Mouse (Mus musculus) stomach, postnatal 0 days (tissue): ENCODE results near the gene Dido1. TPM values are rescaled to one million over a fixed set of nuclear protein-coding genes. Genes with fewer than 3 reads are reported as not detected.

Experiments used
- ATAC-seq: fragments of 200-750 bp; cut with Nextera tagmentation; 2 replicates; pipeline ENCODE4 v1.8.0; 2017; ENCODE audit not compliant: low FRiP score, low TSS enrichment
- DNase-seq: peaks from one replicate; pipeline ENCODE4 v3.0.0-alpha.2; 2016; ENCODE audit warnings: low spot score
- H3K27ac ChIP-seq: fragments of 300-500 bp; sonication (generic); replicated peaks from 2 replicates; pipeline ENCODE4 v1.5.1; 2014; ENCODE audit warnings: mild to moderate bottlenecking, control low read depth
- H3K27me3 ChIP-seq: fragments of 300-500 bp; sonication (generic); 2 replicates; pipeline ENCODE4 v1.6.1; 2014; ENCODE audit warnings: low read length; ENCODE audit not compliant: control insufficient read depth, insufficient read depth
- H3K36me3 ChIP-seq: fragments of 300-500 bp; sonication (generic); 2 replicates; pipeline ENCODE4 v1.6.1; 2014; ENCODE audit warnings: low read length, mixed read lengths; ENCODE audit not compliant: control insufficient read depth, insufficient read depth
- H3K4me1 ChIP-seq: fragments of 300-500 bp; sonication (generic); replicated peaks from 2 replicates; pipeline ENCODE4 v1.6.1; 2014; ENCODE audit warnings: antibody characterized with exemption; ENCODE audit not compliant: control insufficient read depth, insufficient read depth
- H3K4me2 ChIP-seq: fragments of 300-500 bp; sonication (generic); replicated peaks from 2 replicates; pipeline ENCODE4 v1.6.1; 2014; ENCODE audit warnings: low read depth, mild to moderate bottlenecking, control low read depth, moderate library complexity
- H3K4me3 ChIP-seq: fragments of 300-500 bp; sonication (generic); 2 replicates; pipeline ENCODE4 v1.5.1; 2014; ENCODE audit warnings: low read depth, low read length, control low read depth
- H3K9ac ChIP-seq: fragments of 300-500 bp; sonication (generic); 2 replicates; pipeline ENCODE4 v1.6.1; 2014; ENCODE audit warnings: mild to moderate bottlenecking, low read length, control low read depth, mixed read lengths
- H3K9me3 ChIP-seq: fragments of 300-500 bp; sonication (generic); 2 replicates; pipeline ENCODE4 v1.6.1; 2016; ENCODE audit warnings: low read length; ENCODE audit not compliant: control insufficient read depth
- CTCF ChIP-seq: IDR thresholded peaks from 2 replicates; pipeline ENCODE4 v1.5.1; 2016; ENCODE audit warnings: antibody characterized with exemption, low read depth, mild to moderate bottlenecking, moderate library complexity
- EP300 ChIP-seq: optimal IDR thresholded peaks from 2 replicates; pipeline ENCODE3; 2016; ENCODE audit warnings: antibody characterized with exemption
- WGBS: fragments of 180-500 bp; shearing (Covaris S2); extraction: QIAGEN DNeasy Blood & Tissue Kit; methylation state at CpG from one replicate; pipeline ENCODE4 v1.1.7; 2014; 5-methylcytosine and 5-hydroxymethylcytosine counted together
- polyA plus RNA-seq: library from polyadenylated mRNA; unstranded; fragments of >200 nt; fragmentation: Nextera tagmentation; extraction: Ambion mirVana; gene quantifications from 2 replicates; pipeline ENCODE4 v1.2.1, GENCODE M21; 2015

The Dido1 gene
- polyA plus RNA-seq, 1 experiment from 2014 or later, result 9.7 TPM

- Histone ChIP-seq H3K4me1 (no peaks in the 10 kb centered on the region), H3K27me3 (no peaks in the 10 kb centered on the region), H3K27ac (no peak overlapping the region), H3K9ac (no peak overlapping the region), H3K9me3 (no peaks in the 10 kb centered on the region), H3K36me3 (peaks cover 16% of the 10 kb centered on the region), H3K4me3 (no peak overlapping the region), H3K4me2 (no peak overlapping the region)
- WGBS, result 77% methylated on average over 4 of the region's 4 CpGs
- TF ChIP-seq EP300, result no peak
- no peak for TF ChIP-seq CTCF
- no peak for ATAC-seq
- no peak for DNase-seq
Measured at GRCm38 (mm10) chr2:180662008-180662407, 47.8 kb downstream of the Dido1 start.

GRCm38 (mm10) chr2:180660521-180660920, 49.3 kb downstream of the Dido1 start:
- H3K36me3 ChIP-seq, result peaks cover 15% of the 10 kb centered on the region
- no peak overlapping the region for H3K27ac ChIP-seq
- TF ChIP-seq CTCF, result no peak
- no peak for TF ChIP-seq EP300
- ATAC-seq (no peak), DNase-seq (no peak)
- H3K4me1 ChIP-seq, result no peaks in the 10 kb centered on the region
- H3K4me2 ChIP-seq, result no peak overlapping the region
- no peak overlapping the region for H3K9ac ChIP-seq
- H3K27me3 ChIP-seq, result no peaks in the 10 kb centered on the region
- H3K4me3 ChIP-seq, result no peak overlapping the region
- WGBS, result 85% methylated on average over 5 of the region's 5 CpGs
- no peaks in the 10 kb centered on the region for H3K9me3 ChIP-seq

DNA sequence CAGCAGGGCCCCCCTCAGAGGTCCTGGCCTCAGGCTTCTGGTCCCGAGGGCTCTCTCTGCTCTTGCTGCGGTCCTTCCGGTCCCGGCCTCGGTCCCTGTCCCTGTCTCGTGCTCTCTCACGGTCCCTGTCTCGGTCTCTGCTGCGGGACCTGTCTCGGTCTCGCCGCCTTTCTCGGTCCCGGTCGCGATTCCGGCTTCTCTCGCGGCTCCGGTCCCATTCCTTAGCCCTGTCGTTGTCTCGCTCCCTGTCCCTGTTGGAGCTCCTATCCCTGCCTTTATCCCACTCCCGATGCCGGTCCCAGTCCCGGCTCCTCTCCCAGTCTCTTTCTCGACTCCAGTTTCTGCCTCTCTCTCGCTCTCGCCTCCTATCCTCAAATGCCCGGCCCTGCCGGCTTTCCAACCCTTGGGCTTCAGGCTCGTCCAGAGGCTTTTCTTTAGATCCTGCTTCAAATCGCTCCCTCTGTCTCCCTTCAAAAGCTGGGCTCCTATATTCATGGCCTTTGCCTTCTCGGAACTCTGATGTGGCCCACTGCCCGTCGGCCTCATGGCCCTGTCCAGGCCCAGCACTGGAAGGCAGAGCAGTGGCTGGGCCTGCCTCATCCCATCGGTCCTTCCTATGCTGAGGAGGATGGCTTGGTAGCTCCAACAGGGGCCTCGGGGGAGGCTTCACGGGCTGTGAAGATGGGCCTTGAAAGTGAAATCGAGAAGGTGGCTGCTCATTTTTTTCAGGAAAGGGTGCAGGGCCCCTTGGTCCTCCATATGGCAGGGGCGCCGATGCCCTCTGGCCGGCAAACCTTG, 50.2 kb downstream of the Dido1 start:
- TF ChIP-seq EP300 (no peak), CTCF (no peak)
- DNase-seq (no peak), ATAC-seq (no peak)
- Histone ChIP-seq H3K4me3 (no peak overlapping the region), H3K9ac (peak overlapping the region; percentile 35), H3K36me3 (peaks cover 13% of the 10 kb centered on the region), H3K4me1 (no peaks in the 10 kb centered on the region), H3K9me3 (no peaks in the 10 kb centered on the region), H3K4me2 (no peak overlapping the region; the same call in 1 of the 2 replicates), H3K27me3 (no peaks in the 10 kb centered on the region), H3K27ac (no peak overlapping the region)
- 42% methylated on average over 42 of the region's 42 CpGs for WGBS

- H3K4me1 ChIP-seq, result no peaks in the 10 kb centered on the region
- H3K27ac ChIP-seq, result no peak overlapping the region
Measured at GRCm38 (mm10) chr2:180658381-180658780, 51.4 kb downstream of the Dido1 start.

GRCm38 (mm10) chr2:180657394-180658013, 52.3 kb downstream of the Dido1 start:
- Histone ChIP-seq H3K27ac (no peak overlapping the region), H3K4me1 (no peaks in the 10 kb centered on the region), H3K4me2 (no peak overlapping the region), H3K27me3 (no peaks in the 10 kb centered on the region), H3K9ac (no peak overlapping the region), H3K4me3 (no peak overlapping the region), H3K36me3 (peaks cover 13% of the 10 kb centered on the region), H3K9me3 (no peaks in the 10 kb centered on the region)
- TF ChIP-seq CTCF, result peak; percentile 89
- no peak for TF ChIP-seq EP300
- peak; percentile 76 for ATAC-seq
- peak; percentile 74 for DNase-seq
- WGBS, result 75% methylated on average over 4 of the region's 4 CpGs

More at GRCm38 (mm10) chr2:180658381-180658780, 51.4 kb downstream of the Dido1 start:
- Histone ChIP-seq H3K4me2 (no peak overlapping the region), H3K9ac (no peak overlapping the region), H3K4me3 (no peak overlapping the region), H3K9me3 (no peaks in the 10 kb centered on the region), H3K27me3 (no peaks in the 10 kb centered on the region), H3K36me3 (peaks cover 13% of the 10 kb centered on the region)
- TF ChIP-seq EP300 (no peak), CTCF (no peak)
- WGBS, result 88% methylated on average over 5 of the region's 5 CpGs
- DNase-seq (no peak), ATAC-seq (no peak)

DNA sequence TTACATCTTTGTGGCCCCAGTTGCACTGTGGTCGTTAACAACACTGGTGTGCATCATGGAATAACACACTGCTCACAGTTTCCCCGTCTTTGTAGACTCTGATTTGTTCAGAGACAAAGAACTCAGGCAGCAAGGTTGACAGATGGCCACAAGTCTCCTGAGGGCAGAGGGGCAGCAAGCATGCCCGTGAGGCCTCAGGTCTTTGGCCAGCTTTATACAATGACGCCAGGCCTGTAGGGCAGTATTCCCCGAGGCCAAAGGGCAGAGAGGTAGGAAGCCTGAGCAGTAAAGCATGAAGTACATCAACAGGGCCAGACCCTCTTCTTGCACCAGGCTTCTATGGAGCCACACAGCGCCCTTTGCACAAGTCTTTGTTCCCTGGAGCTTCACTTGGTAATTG, 54.6 kb downstream of the Dido1 start:
- WGBS, result 60% methylated on average over 6 of the region's 6 CpGs
- Histone ChIP-seq H3K9ac (no peak overlapping the region), H3K4me3 (no peak overlapping the region), H3K27me3 (no peaks in the 10 kb centered on the region), H3K9me3 (no peaks in the 10 kb centered on the region), H3K27ac (no peak overlapping the region), H3K4me1 (no peaks in the 10 kb centered on the region), H3K4me2 (no peak overlapping the region), H3K36me3 (no peaks in the 10 kb centered on the region)
- no peak for DNase-seq
- no peak for TF ChIP-seq CTCF
- no peak for TF ChIP-seq EP300
- ATAC-seq, result no peak
